Mouse (Mus musculus) stomach, postnatal 0 days (tissue): ENCODE results near the gene Amz2.
A peak's percentile ranks its signal among the peaks of the same experiment; 100 is the strongest.

Source experiments
- CTCF ChIP-seq: IDR thresholded peaks from 2 replicates; pipeline ENCODE4 v1.5.1; 2016; ENCODE audit warnings: antibody characterized with exemption, low read depth, mild to moderate bottlenecking, moderate library complexity
- EP300 ChIP-seq: optimal IDR thresholded peaks from 2 replicates; pipeline ENCODE3; 2016; ENCODE audit warnings: antibody characterized with exemption

- peak; percentile 89 for TF ChIP-seq CTCF
- TF ChIP-seq EP300 = no peak
Measured at GRCm38 (mm10) chr11:109445438-109446035, 19.8 kb downstream of the Amz2 start.
